Mouse (Mus musculus) liver, embryonic 16.5 days (tissue): Measurements from ENCODE around the gene Wdr45. TPM values are rescaled to one million over a fixed set of nuclear protein-coding genes. Genes with fewer than 3 reads are reported as not detected.
"Not testable (repeated sequence)": the region's sequence is repeated elsewhere in the genome, so short reads cannot be mapped to it uniquely, and the experiment has no call there.

Experiments used
- ATAC-seq: fragments of 200-750 bp; cut with Nextera tagmentation; 2 replicates; pipeline ENCODE4 v1.8.0; 2017; ENCODE audit warnings: low read depth, mild to moderate bottlenecking, moderate number of reproducible peaks, moderate library complexity
- H3K27ac ChIP-seq: fragments of 300-500 bp; sonication (generic); 2 replicates; pipeline ENCODE4 v1.5.1; 2014; ENCODE audit warnings: mild to moderate bottlenecking, low read length
- H3K27me3 ChIP-seq: fragments of 300-500 bp; sonication (generic); 2 replicates; pipeline ENCODE4 v1.6.1; 2014; ENCODE audit warnings: low read depth, low read length, mixed read lengths; ENCODE audit not compliant: control insufficient read depth, insufficient read depth
- H3K36me3 ChIP-seq: fragments of 300-500 bp; sonication (generic); 2 replicates; pipeline ENCODE4 v1.6.1; 2014; ENCODE audit warnings: mild to moderate bottlenecking; ENCODE audit not compliant: control insufficient read depth, insufficient read depth
- H3K4me1 ChIP-seq: fragments of 300-500 bp; sonication (generic); 2 replicates; pipeline ENCODE4 v1.6.1; 2014; ENCODE audit warnings: low read depth, low read length, mixed read lengths; ENCODE audit not compliant: control insufficient read depth
- H3K4me2 ChIP-seq: fragments of 300-500 bp; sonication (generic); 2 replicates; pipeline ENCODE4 v1.6.1; 2014; ENCODE audit warnings: low read depth, low read length, mixed read lengths
- H3K4me3 ChIP-seq: fragments of 300-500 bp; sonication (generic); 2 replicates; pipeline ENCODE4 v1.5.1; 2014; ENCODE audit warnings: low read depth, mild to moderate bottlenecking, low read length
- H3K9ac ChIP-seq: fragments of 300-500 bp; sonication (generic); 2 replicates; pipeline ENCODE4 v1.6.1; 2014; ENCODE audit warnings: low read depth, low read length
- H3K9me3 ChIP-seq: fragments of 300-500 bp; sonication (generic); replicated peaks from 2 replicates; pipeline ENCODE4 v1.6.1; 2016; ENCODE audit warnings: low read length; ENCODE audit not compliant: control insufficient read depth
- WGBS: fragments of 180-500 bp; shearing (Covaris S2); extraction: QIAGEN DNeasy Blood & Tissue Kit; methylation state at CpG from one replicate; pipeline ENCODE4 v1.1.7; 2014; ENCODE audit not compliant: insufficient replicate concordance; 5-methylcytosine and 5-hydroxymethylcytosine counted together
- polyA plus RNA-seq: library from polyadenylated mRNA; unstranded; fragments of >200 nt; fragmentation: Nextera tagmentation; extraction: Ambion mirVana; gene quantifications from 2 replicates; pipeline ENCODE4 v1.2.1, GENCODE M21; 2015

Wdr45 gene
- polyA plus RNA-seq: 19.9 and 21.8 TPM in 2 replicates

GRCm38 (mm10) chrX:7714135-7714899, at the start of gene Wdr45:
Wdr45 (plus strand) TSS chrX:7714333.
- peak within 1 kb of the TSS; percentile 64 for H3K4me2 ChIP-seq
- not testable (repeated sequence) for H3K4me1 ChIP-seq, H3K36me3 ChIP-seq, H3K27me3 ChIP-seq, H3K9me3 ChIP-seq, H3K27ac ChIP-seq
- peak within 1 kb of the TSS; percentile 51 for H3K4me3 ChIP-seq
- ATAC-seq: peak; percentile 94
- H3K9ac ChIP-seq: 0 out of 2 replicates have a peak within 1 kb of the TSS, but pooled peaks have one; percentile 31
- WGBS: 14% methylated on average over 34 of the region's 60 CpGs

- Histone ChIP-seq H3K36me3 (no peaks in the 10 kb centered on the region), H3K4me1 (no peaks in the 10 kb centered on the region), H3K4me2 (no peak overlapping the region), H3K9me3 (no peaks in the 10 kb centered on the region), H3K27ac (no peak overlapping the region), H3K4me3 (no peak overlapping the region), H3K9ac (no peak overlapping the region), H3K27me3 (no peaks in the 10 kb centered on the region)
- WGBS: 79% methylated on average over 11 of the region's 11 CpGs
- no peak for ATAC-seq
Measured at GRCm38 (mm10) chrX:7664791-7665190, 49.3 kb upstream of the Wdr45 start.

- Histone ChIP-seq H3K27ac (no peak overlapping the region), H3K9ac (no peak overlapping the region), H3K27me3 (no peaks in the 10 kb centered on the region), H3K4me3 (no peak overlapping the region), H3K4me2 (no peak overlapping the region), H3K36me3 (no peaks in the 10 kb centered on the region), H3K9me3 (no peaks in the 10 kb centered on the region), H3K4me1 (peaks cover 8% of the 10 kb centered on the region; the same call in 1 of the 2 replicates)
- 64% methylated on average over 21 of the region's 21 CpGs for WGBS
- ATAC-seq: no peak
Measured at GRCm38 (mm10) chrX:7665739-7666502, 48.2 kb upstream of the Wdr45 start.

- peak; percentile 71 for ATAC-seq
- WGBS: 12% methylated on average over 18 of the region's 19 CpGs
- Histone ChIP-seq H3K27ac (peak overlapping the region; percentile 14; the same call in 1 of the 2 replicates), H3K9ac (peak overlapping the region; percentile 50), H3K4me1 (peaks cover 8% of the 10 kb centered on the region), H3K4me2 (peak overlapping the region; percentile 69), H3K27me3 (no peaks in the 10 kb centered on the region), H3K9me3 (no peaks in the 10 kb centered on the region), H3K4me3 (peak overlapping the region; percentile 62), H3K36me3 (no peaks in the 10 kb centered on the region)
Measured at GRCm38 (mm10) chrX:7670390-7670881, 43.7 kb upstream of the Wdr45 start.

- peak; percentile 42 for ATAC-seq
- Histone ChIP-seq H3K27me3 (no peaks in the 10 kb centered on the region), H3K4me3 (peak within 1 kb of the TSS; percentile 62), H3K27ac (peak within 1 kb of the TSS; percentile 14; the same call in 1 of the 2 replicates), H3K4me1 (peaks cover 8% of the 10 kb centered on the region), H3K36me3 (no peaks in the 10 kb centered on the region), H3K4me2 (peak within 1 kb of the TSS; percentile 69), H3K9ac (peak within 1 kb of the TSS; percentile 50), H3K9me3 (no peaks in the 10 kb centered on the region)
- 24% methylated on average over 35 of the region's 36 CpGs for WGBS
Measured at GRCm38 (mm10) chrX:7670921-7671623, 43.1 kb upstream of the Wdr45 start, which contains the start of gene Plp2. Plp2 (minus strand) TSS chrX:7671390.

GRCm38 (mm10) chrX:7672739-7673138, 41.4 kb upstream of the Wdr45 start:
- no peaks in the 10 kb centered on the region for H3K36me3 ChIP-seq
- H3K9ac ChIP-seq: no peak overlapping the region
- H3K27me3 ChIP-seq: no peaks in the 10 kb centered on the region
- H3K4me1 ChIP-seq: peaks cover 8% of the 10 kb centered on the region
- no peak overlapping the region for H3K4me2 ChIP-seq
- no peak overlapping the region for H3K4me3 ChIP-seq
- H3K9me3 ChIP-seq: no peaks in the 10 kb centered on the region
- H3K27ac ChIP-seq: no peak overlapping the region
- ATAC-seq: no peak
- WGBS: 38% methylated on average over 6 of the region's 6 CpGs

GRCm38 (mm10) chrX:7673578-7674281, 40.4 kb upstream of the Wdr45 start:
- no peak overlapping the region for H3K9ac ChIP-seq
- H3K4me2 ChIP-seq: peak overlapping the region; percentile 56
- H3K4me3 ChIP-seq: peak overlapping the region; percentile 43; the same call in 1 of the 2 replicates
- 18% methylated on average over 12 of the region's 12 CpGs for WGBS
- ATAC-seq: no peak
- H3K36me3 ChIP-seq: no peaks in the 10 kb centered on the region
- no peaks in the 10 kb centered on the region for H3K9me3 ChIP-seq
- H3K4me1 ChIP-seq: peaks cover 8% of the 10 kb centered on the region
- no peaks in the 10 kb centered on the region for H3K27me3 ChIP-seq
- peak overlapping the region; percentile 14; the same call in 1 of the 2 replicates for H3K27ac ChIP-seq
